Mouse (Mus musculus) lung, adult 2 months (tissue): ENCODE measurements at regions not wholly inside any gene's neighbourhood (a gene's known extent, or its start where the extent isn't known, plus 50 kb on each side); places are given as distances from the start of the nearest gene placed in this dataset.

Experiments used
- CTCF ChIP-seq: fragments of 200-500 bp; IDR thresholded peaks from 2 replicates; pipeline ENCODE4 v1.5.1; 2011; ENCODE audit warnings: mild to moderate bottlenecking, low read length, control low read depth; ENCODE audit not compliant: insufficient read depth
- POLR2A ChIP-seq: fragments of 200-500 bp; IDR thresholded peaks from 2 replicates; pipeline ENCODE4 v1.6.1; 2011; ENCODE audit warnings: low read depth, mild to moderate bottlenecking, control low read depth, low read length, borderline replicate concordance; ENCODE audit errors: extremely low read depth

DNA sequence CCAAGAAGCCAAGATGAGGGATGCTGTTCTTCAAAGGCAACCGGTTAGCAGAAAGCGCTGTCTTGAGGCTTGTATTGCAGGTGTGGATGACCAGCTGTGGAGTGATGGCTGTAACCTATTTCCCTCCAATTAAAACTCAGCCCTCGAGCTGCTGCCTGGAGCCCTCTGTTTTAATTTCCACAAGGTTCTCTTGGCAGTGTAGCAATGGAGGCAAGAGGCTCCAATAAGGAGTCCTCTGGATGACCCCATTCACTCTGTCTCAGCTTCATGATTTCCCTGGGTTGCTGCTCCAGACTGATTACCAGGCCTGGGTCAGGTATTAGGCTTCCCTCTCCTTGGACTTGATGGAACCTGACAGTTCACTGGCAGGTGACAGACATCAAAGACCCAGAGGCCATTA lies 548.5 kb downstream of the Psat1 start:
- TF ChIP-seq CTCF (no peak), POLR2A (no peak)
